Mouse (Mus musculus) MEL (cell line): ENCODE data around the gene Ammecr1. TPM values are rescaled to one million over a fixed set of nuclear protein-coding genes. Genes with fewer than 3 reads are reported as not detected.

Experiments
- DNase-seq: peaks from one replicate; pipeline ENCODE4 v3.0.0; 2011; ENCODE audit warnings: low read depth, low spot score
- H3K27ac ChIP-seq: 2 replicates; pipeline ENCODE4 v1.5.1; 2012; ENCODE audit warnings: low read depth, mild to moderate bottlenecking, control low read depth, low read length, moderate library complexity; ENCODE audit not compliant: control insufficient read depth
- H3K27me3 ChIP-seq, 2 experiments: fragments of 150-350 bp in 1 of 2; sonication (generic) in 1 of 2; 2 replicates each; pipeline ENCODE4 v1.6.1; 2012; ENCODE audit warnings: low read length in 2 of 2, mild to moderate bottlenecking in 2 of 2, improper control_type of control experiment in 1 of 2, moderate library complexity in 1 of 2; ENCODE audit not compliant: insufficient read depth in 2 of 2, control insufficient read depth in 1 of 2
- H3K36me3 ChIP-seq, 2 experiments: 2 replicates each; pipeline ENCODE4 v1.6.1; 2012 to 2014; ENCODE audit warnings: low read length in 2 of 2, improper control_type of control experiment in 1 of 2, inconsistent platforms in 1 of 2, mild to moderate bottlenecking in 1 of 2; ENCODE audit not compliant: insufficient read depth in 2 of 2, control insufficient read depth in 1 of 2
- H3K4me1 ChIP-seq, 2 experiments: fragments of 150-350 bp in 1 of 2; sonication (generic) in 1 of 2; 2 replicates each; pipeline ENCODE4 v1.6.1; 2012; ENCODE audit warnings: low read length in 2 of 2, improper control_type of control experiment in 1 of 2, mild to moderate bottlenecking in 1 of 2; ENCODE audit not compliant: insufficient read depth in 2 of 2, control insufficient read depth in 1 of 2
- H3K4me3 ChIP-seq, 2 experiments: fragments of 150-350 bp in 1 of 2; sonication (generic) in 1 of 2; 2 replicates each; pipeline ENCODE4 v1.5.1; 2012; ENCODE audit warnings: low read depth in 2 of 2, low read length in 2 of 2, mild to moderate bottlenecking in 2 of 2, moderate library complexity in 2 of 2, control low read depth in 1 of 2, improper control_type of control experiment in 1 of 2; ENCODE audit not compliant: control insufficient read depth in 1 of 2, insufficient read depth in 1 of 2
- H3K79me2 ChIP-seq: 2 replicates; pipeline ENCODE4 v1.6.1; 2012; ENCODE audit warnings: mild to moderate bottlenecking, low read length, moderate library complexity; ENCODE audit not compliant: control insufficient read depth, poor library complexity, insufficient read depth
- H3K9ac ChIP-seq: 2 replicates; pipeline ENCODE4 v1.6.1; 2012; ENCODE audit warnings: low read depth, mild to moderate bottlenecking, control low read depth, low read length, moderate library complexity; ENCODE audit not compliant: control insufficient read depth, poor library complexity, severe bottlenecking
- H3K9me3 ChIP-seq: fragments of 150-350 bp; sonication (generic); replicated peaks from 2 replicates; pipeline ENCODE4 v1.6.1; 2012; ENCODE audit warnings: mild to moderate bottlenecking, low read length, improper control_type of control experiment, moderate library complexity; ENCODE audit not compliant: insufficient read depth
- CHD2 ChIP-seq: IDR thresholded peaks from 2 replicates; pipeline ENCODE4 v1.6.1; 2011; ENCODE audit warnings: low read length, improper control_type of control experiment
- EP300 ChIP-seq, 2 experiments: IDR thresholded peaks; 2 replicates each; pipeline ENCODE4 v1.6.1; 2011; ENCODE audit warnings: improper control_type of control experiment in 2 of 2, low read length in 2 of 2, low read depth in 1 of 2, mild to moderate bottlenecking in 1 of 2
- ETS1 ChIP-seq: IDR thresholded peaks from 2 replicates; pipeline ENCODE4 v1.6.1; 2012; ENCODE audit warnings: low read depth, mild to moderate bottlenecking, inconsistent platforms, low read length, improper control_type of control experiment, moderate library complexity
- GABPA ChIP-seq: IDR thresholded peaks from 2 replicates; pipeline ENCODE4 v1.6.1; 2012; ENCODE audit warnings: low read depth, mild to moderate bottlenecking, inconsistent platforms, low read length, improper control_type of control experiment, moderate library complexity
- GATA1 ChIP-seq: IDR thresholded peaks from 2 replicates; pipeline ENCODE4 v1.6.1; 2011; ENCODE audit warnings: low read depth, low read length, improper control_type of control experiment
- JUND ChIP-seq: IDR thresholded peaks from 2 replicates; pipeline ENCODE4 v1.6.1; 2011; ENCODE audit warnings: low read depth, mild to moderate bottlenecking, improper control_type of control experiment, low read length
- MAX ChIP-seq: IDR thresholded peaks from 2 replicates; pipeline ENCODE4 v1.6.1; 2011; ENCODE audit warnings: low read length, improper control_type of control experiment
- MXI1 ChIP-seq: IDR thresholded peaks from 2 replicates; pipeline ENCODE4 v1.6.1; 2011; ENCODE audit warnings: mild to moderate bottlenecking, low read depth, low read length, improper control_type of control experiment
- MYC ChIP-seq: IDR thresholded peaks from 2 replicates; pipeline ENCODE4 v1.6.1; 2011; ENCODE audit warnings: low read depth, mild to moderate bottlenecking, low read length, improper control_type of control experiment, moderate library complexity
- POLR2AphosphoS5 ChIP-seq: IDR thresholded peaks from 2 replicates; pipeline ENCODE4 v1.6.1; 2012; ENCODE audit warnings: low read depth, borderline replicate concordance, mild to moderate bottlenecking, inconsistent platforms, low read length, moderate library complexity, mixed read lengths
- RCOR1 ChIP-seq: IDR thresholded peaks from 2 replicates; pipeline ENCODE4 v1.6.1; 2012; ENCODE audit warnings: low read depth, mild to moderate bottlenecking, inconsistent platforms, low read length, improper control_type of control experiment
- SIN3A ChIP-seq: IDR thresholded peaks from 2 replicates; pipeline ENCODE4 v1.6.1; 2012; ENCODE audit warnings: low read length, improper control_type of control experiment, inconsistent platforms
- TAL1 ChIP-seq: IDR thresholded peaks from 2 replicates; pipeline ENCODE4 v1.6.1; 2012; ENCODE audit warnings: mild to moderate bottlenecking, inconsistent platforms, low read length, moderate library complexity, mixed read lengths
- TBP ChIP-seq: IDR thresholded peaks from 2 replicates; pipeline ENCODE4 v1.8.0; 2011; ENCODE audit warnings: low read depth, low read length, improper control_type of control experiment
- ZC3H11A ChIP-seq: IDR thresholded peaks from 2 replicates; pipeline ENCODE4 v1.6.1; 2012; ENCODE audit warnings: low read depth, mild to moderate bottlenecking, inconsistent platforms, low read length, improper control_type of control experiment
- polyA plus RNA-seq, 2 experiments: library from polyadenylated mRNA; stranded (reverse) in 1 of 2; unstranded in 1 of 2; fragments of >175 nt in 1 of 2; fragments of >200 nt in 1 of 2; gene quantifications; 2 replicates each; pipeline versions ENCODE4 v1.2.1 to v1.2.4; 2012; ENCODE audit warnings: low replicate concordance in 2 of 2, low read depth in 1 of 2; ENCODE audit not compliant: insufficient read length in 2 of 2, insufficient read depth in 1 of 2, missing spikeins in 1 of 2
- total RNA-seq: library from RNA; depleted of rRNA; stranded (reverse); fragments of 300-350 nt; gene quantifications from 2 replicates; pipeline ENCODE4 v1.2.3, GENCODE M21; 2012

Ammecr1 gene
- total and polyA plus RNA-seq, 3 experiments: 15.1 to 62.1 (median 23.6) TPM

GRCm38 (mm10) chrX:142914208-142914607 lies 52.3 kb downstream of the Ammecr1 start:
- TF ChIP-seq TAL1 (peak; percentile 46), EP300 (IDR thresholded peaks at IDR 0.05; ENCODE audit: low read depth in 1 of 2, low read length in 2 of 2) (peak; percentile 23 to 57; a peak in 3 of 4 replicates), JUND (peak; percentile 48; the same call in 1 of the 2 replicates), POLR2AphosphoS5 (no peak), ZC3H11A (no peak), CHD2 (no peak), TBP (0 out of 2 replicates have a peak, but pooled peaks have one; percentile 21), GATA1 (0 out of 2 replicates have a peak, but pooled peaks have one; percentile 7)
- H3K4me1 ChIP-seq: peaks cover 14 to 15% of the 10 kb centered on the region in 2 experiments
- H3K4me3 ChIP-seq: no peak overlapping the region
- H3K27me3 ChIP-seq: no peaks in the 10 kb centered on the region
- H3K79me2 ChIP-seq: peaks cover 3% of the 10 kb centered on the region; the same call in 1 of the 2 replicates
- DNase-seq: peak; percentile 78
- peaks cover 10 to 41% of the 10 kb centered on the region in 2 experiments for H3K36me3 ChIP-seq
- no peaks in the 10 kb centered on the region for H3K9me3 ChIP-seq
- no peak overlapping the region for H3K9ac ChIP-seq
- H3K27ac ChIP-seq: peak overlapping the region; percentile 47

GRCm38 (mm10) chrX:142903854-142904253 lies 62.7 kb downstream of the Ammecr1 start:
- no peaks in the 10 kb centered on the region for H3K9me3 ChIP-seq
- DNase-seq: peak; percentile 89
- peak overlapping the region; percentile 41 for H3K27ac ChIP-seq
- H3K36me3 ChIP-seq: peaks cover 0 to 31% of the 10 kb centered on the region in 2 experiments; a peak in 3 of 4 replicates
- no peaks in the 10 kb centered on the region for H3K79me2 ChIP-seq
- no peak overlapping the region for H3K9ac ChIP-seq
- peaks cover 11 to 13% of the 10 kb centered on the region in 2 experiments for H3K4me1 ChIP-seq
- H3K27me3 ChIP-seq: no peaks in the 10 kb centered on the region
- H3K4me3 ChIP-seq: no peak overlapping the region
- TF ChIP-seq MXI1 (peak; percentile 86), MYC (peak; percentile 89), MAX (peak; percentile 57; the same call in 1 of the 2 replicates), GATA1 (peak; percentile 45; the same call in 1 of the 2 replicates), TBP (peak; percentile 64; the same call in 1 of the 2 replicates), ETS1 (peak; percentile 20; the same call in 1 of the 2 replicates), SIN3A (peak; percentile 81), RCOR1 (peak; percentile 76), GABPA (no peak), TAL1 (no peak)
